Mouse (Mus musculus) gonadal fat pad, adult 2 months (tissue): ENCODE results near the gene Chmp2b. TPM values are rescaled to one million over a fixed set of nuclear protein-coding genes. Genes with fewer than 3 reads are reported as not detected.

Experiments
- DNase-seq: peaks from one replicate; pipeline ENCODE4 v3.0.0-alpha.2; 2012; ENCODE audit warnings: low read depth
- polyA plus RNA-seq: library from polyadenylated mRNA; depleted of rRNA; stranded (reverse); fragments of >200 nt; gene quantifications from 2 replicates; pipeline ENCODE4 v1.2.3, GENCODE M21; 2012; rRNA removed

The Chmp2b gene
- polyA plus RNA-seq, 1 experiment, result 14.5 TPM

- DNase-seq, result no peak
Observed at GRCm38 (mm10) chr16:65526695-65527094, 35.8 kb downstream of the Chmp2b start.

- no peak for DNase-seq
Observed at GRCm38 (mm10) chr16:65526004-65526403, 36.5 kb downstream of the Chmp2b start.

- DNase-seq, result no peak
Observed at GRCm38 (mm10) chr16:65520211-65520610, 42.3 kb downstream of the Chmp2b start, which contains the start of gene Pou1f1. TSS of gene Pou1f1 (plus strand) at chr16:65520511.

GRCm38 (mm10) chr16:65514223-65514622, 48.3 kb downstream of the Chmp2b start:
- no peak for DNase-seq

GRCm38 (mm10) chr16:65497049-65497448, 65.5 kb downstream of the Chmp2b start:
- no peak for DNase-seq

- DNase-seq, result no peak
Observed at GRCm38 (mm10) chr16:65496030-65496429, 66.5 kb downstream of the Chmp2b start.

Other genes starting within 250 kb of the Chmp2b start
- gene Pou1f1, start 42.2 kb downstream of the Chmp2b start, polyA plus RNA-seq, result not detected in 2 replicates